Mouse (Mus musculus): ENCODE results near the gene Enpp6. TPM values are rescaled to one million over a fixed set of nuclear protein-coding genes. Genes with fewer than 3 reads are reported as not detected.

Gene Enpp6
- 2.1 and 2.5 TPM in 2 replicates for polyA plus RNA-seq (2014; fragmentation: Nextera tagmentation; extraction: Ambion mirVana)

DNA sequence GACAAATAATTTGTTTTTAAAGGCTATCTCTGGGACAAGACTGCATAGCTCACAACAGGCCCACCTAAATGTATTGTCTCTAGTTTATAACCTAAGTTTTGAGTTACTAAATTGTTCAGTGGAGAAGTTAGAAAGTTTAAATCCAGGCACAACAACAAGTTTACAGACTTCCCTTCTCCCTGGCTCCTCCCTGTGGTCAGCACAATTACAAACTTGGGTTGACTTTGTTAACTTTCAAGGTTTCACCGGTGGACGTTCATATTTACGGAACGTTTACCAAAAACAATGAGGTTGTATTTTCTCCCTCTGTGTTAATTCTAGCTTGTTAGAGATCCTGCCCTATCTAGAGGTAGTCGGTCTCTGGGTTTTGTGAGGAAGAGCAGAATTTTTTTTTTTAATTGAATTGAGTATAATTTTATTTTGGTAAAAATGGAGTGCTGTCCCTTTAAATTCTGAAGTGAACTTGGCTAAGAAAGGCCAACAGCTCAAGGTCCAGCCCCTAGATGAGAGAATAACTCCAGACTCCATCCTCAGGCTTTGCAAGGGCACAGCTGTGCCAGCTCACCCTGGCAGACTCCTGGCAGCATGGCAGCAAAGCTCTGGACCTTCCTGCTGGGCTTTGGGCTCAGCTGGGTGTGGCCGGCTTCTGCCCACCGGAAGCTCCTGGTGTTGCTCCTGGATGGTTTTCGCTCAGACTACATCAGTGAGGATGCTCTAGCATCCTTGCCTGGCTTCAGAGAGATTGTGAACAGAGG lies at the start of gene Enpp6:
Gene Enpp6 (plus strand): TSS at position 502 of the 755 bp plus-strand sequence.
- no peak within 1 kb of the TSS for H3K4me3 ChIP-seq (ENCODE audit: low read depth, low read length)
- no peaks in the 10 kb centered on the region; the same call in 1 of the 2 replicates for H3K4me1 ChIP-seq (ENCODE audit: control insufficient read depth, insufficient read depth, low read length)
- WGBS (ENCODE audit: insufficient replicate concordance) = 86% methylated on average over 8 of the region's 8 CpGs
- no peaks in the 10 kb centered on the region for H3K9me3 ChIP-seq (replicated peaks; ENCODE audit: control insufficient read depth, low read length)
- no peaks in the 10 kb centered on the region for H3K27me3 ChIP-seq (ENCODE audit: control insufficient read depth, insufficient read depth, low read length)
- H3K4me2 ChIP-seq = no peak within 1 kb of the TSS
- H3K9ac ChIP-seq (ENCODE audit: low read depth, low read length) = no peak within 1 kb of the TSS
- ATAC-seq (replicated peaks; ENCODE audit: insufficient number of reproducible peaks, low FRiP score, low TSS enrichment) = no peak
- no peak within 1 kb of the TSS for H3K27ac ChIP-seq (ENCODE audit: low read depth, low read length)
- H3K36me3 ChIP-seq (ENCODE audit: control insufficient read depth, insufficient read depth, low read length) = no peaks in the 10 kb centered on the region

DNA sequence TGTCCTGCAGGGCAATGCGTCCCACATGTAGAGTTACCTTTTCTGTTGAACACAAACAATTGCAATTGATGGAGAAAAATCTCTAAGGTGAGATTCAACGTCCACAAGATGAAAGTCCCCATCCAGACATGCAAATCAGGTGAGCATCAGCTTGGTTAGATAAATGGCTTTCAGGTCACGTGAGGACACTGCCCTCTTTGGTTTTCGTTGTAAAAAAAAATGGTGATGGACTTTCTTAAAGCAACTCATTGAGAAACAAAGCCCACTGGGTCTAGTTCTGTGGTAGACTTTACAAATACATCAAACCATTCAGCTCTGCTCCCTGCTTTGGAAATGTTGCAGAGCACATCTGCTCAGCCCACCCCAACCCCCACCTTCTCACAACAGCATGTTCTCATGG lies 48.5 kb upstream of the Enpp6 start:
- Histone ChIP-seq H3K4me3 (ENCODE audit: low read depth, low read length) (no peak overlapping the region), H3K36me3 (ENCODE audit: control insufficient read depth, insufficient read depth, low read length) (no peaks in the 10 kb centered on the region), H3K27ac (ENCODE audit: low read depth, low read length) (no peak overlapping the region), H3K9ac (ENCODE audit: low read depth, low read length) (no peak overlapping the region), H3K27me3 (ENCODE audit: control insufficient read depth, insufficient read depth, low read length) (no peaks in the 10 kb centered on the region), H3K4me1 (ENCODE audit: control insufficient read depth, insufficient read depth, low read length) (no peaks in the 10 kb centered on the region), H3K9me3 (replicated peaks; ENCODE audit: control insufficient read depth, low read length) (0 out of 2 replicates have a peak, but pooled peaks cover 3% of the 10 kb centered on the region), H3K4me2 (no peak overlapping the region)
- WGBS (ENCODE audit: insufficient replicate concordance) = 79% methylated on average over 4 of the region's 4 CpGs
- no peak for ATAC-seq (replicated peaks; ENCODE audit: insufficient number of reproducible peaks, low FRiP score, low TSS enrichment)

DNA sequence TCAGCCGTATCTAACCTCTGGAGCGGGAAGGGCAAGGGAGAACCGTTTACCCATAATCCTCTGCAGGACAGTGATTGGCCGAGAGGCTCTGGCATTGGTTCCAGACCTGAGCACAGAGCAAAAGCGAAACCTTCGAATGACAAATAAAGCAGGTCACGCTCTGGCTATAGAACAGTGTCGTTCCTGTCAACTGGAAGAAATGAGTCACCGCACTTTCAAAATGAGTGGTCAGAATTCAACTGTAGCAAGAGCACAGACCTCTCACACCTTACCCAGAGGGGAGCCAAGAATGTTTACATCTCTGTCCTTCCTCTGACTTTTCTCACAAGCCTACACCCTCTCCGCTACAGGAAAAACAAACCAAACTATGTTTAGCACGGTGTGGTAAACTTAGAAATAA lies 45.4 kb upstream of the Enpp6 start:
- H3K36me3 ChIP-seq (ENCODE audit: control insufficient read depth, insufficient read depth, low read length) = no peaks in the 10 kb centered on the region
- 0 out of 2 replicates have a peak, but pooled peaks cover 3% of the 10 kb centered on the region for H3K9me3 ChIP-seq (replicated peaks; ENCODE audit: control insufficient read depth, low read length)
- H3K27me3 ChIP-seq (ENCODE audit: control insufficient read depth, insufficient read depth, low read length) = no peaks in the 10 kb centered on the region
- 61% methylated on average over 11 of the region's 11 CpGs for WGBS (ENCODE audit: insufficient replicate concordance)
- no peak for ATAC-seq (replicated peaks; ENCODE audit: insufficient number of reproducible peaks, low FRiP score, low TSS enrichment)
- H3K9ac ChIP-seq (ENCODE audit: low read depth, low read length) = no peak overlapping the region
- 0 out of 2 replicates have a peak overlapping the region, but pooled peaks have one; percentile 11 for H3K4me2 ChIP-seq
- H3K4me3 ChIP-seq (ENCODE audit: low read depth, low read length) = no peak overlapping the region
- H3K27ac ChIP-seq (ENCODE audit: low read depth, low read length) = peak overlapping the region; percentile 10; the same call in 1 of the 2 replicates
- no peaks in the 10 kb centered on the region for H3K4me1 ChIP-seq (ENCODE audit: control insufficient read depth, insufficient read depth, low read length)

DNA sequence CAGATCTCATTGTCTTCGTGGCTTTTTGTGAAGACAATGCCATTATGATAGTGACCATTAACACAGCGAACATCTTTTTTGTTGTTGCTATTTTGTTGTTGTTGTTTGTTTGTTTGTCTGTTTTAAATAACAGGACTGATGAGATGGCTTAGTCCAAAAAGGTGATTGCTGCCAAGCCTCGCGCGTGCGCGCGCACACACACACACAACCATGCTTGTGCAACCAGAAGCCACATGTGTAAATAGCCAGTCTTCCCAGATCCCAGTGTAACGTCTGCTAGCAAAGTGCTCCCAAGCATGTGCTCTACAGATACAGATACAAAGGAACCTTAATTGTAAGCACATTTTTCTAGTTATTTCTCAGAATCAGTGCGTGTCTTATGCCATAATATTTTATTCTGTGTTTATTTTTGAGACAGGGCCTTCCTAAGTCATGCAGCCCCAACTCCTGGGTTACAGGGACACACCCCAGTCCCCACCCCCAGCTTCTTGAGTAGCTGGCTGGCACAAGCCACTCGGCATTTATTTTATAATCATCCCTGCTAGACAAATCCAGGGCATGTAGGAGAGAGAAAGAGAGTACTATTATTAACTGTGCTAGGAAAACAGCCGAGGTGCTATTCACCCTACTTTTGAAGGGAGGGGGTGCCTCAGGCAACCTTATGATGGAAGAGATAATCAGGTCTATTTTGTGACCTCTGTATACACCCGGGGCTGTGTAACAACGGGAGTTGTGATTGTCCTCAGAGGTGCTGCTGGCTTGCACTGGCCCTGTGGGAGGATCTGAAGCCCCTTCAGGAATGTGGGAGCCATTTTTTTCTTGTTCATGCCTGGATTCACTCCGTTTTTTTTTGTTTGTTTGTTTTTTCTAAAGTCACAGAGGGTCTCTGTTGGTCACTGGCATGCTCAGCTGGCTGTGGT lies 44.7 kb upstream of the Enpp6 start:
- ATAC-seq (replicated peaks; ENCODE audit: insufficient number of reproducible peaks, low FRiP score, low TSS enrichment) = no peak
- Histone ChIP-seq H3K27me3 (ENCODE audit: control insufficient read depth, insufficient read depth, low read length) (no peaks in the 10 kb centered on the region), H3K27ac (ENCODE audit: low read depth, low read length) (peak overlapping the region; percentile 10; the same call in 1 of the 2 replicates), H3K4me2 (0 out of 2 replicates have a peak overlapping the region, but pooled peaks have one; percentile 11), H3K36me3 (ENCODE audit: control insufficient read depth, insufficient read depth, low read length) (no peaks in the 10 kb centered on the region), H3K4me3 (ENCODE audit: low read depth, low read length) (no peak overlapping the region), H3K9ac (ENCODE audit: low read depth, low read length) (no peak overlapping the region), H3K9me3 (replicated peaks; ENCODE audit: control insufficient read depth, low read length) (0 out of 2 replicates have a peak, but pooled peaks cover 3% of the 10 kb centered on the region), H3K4me1 (ENCODE audit: control insufficient read depth, insufficient read depth, low read length) (no peaks in the 10 kb centered on the region)
- WGBS (ENCODE audit: insufficient replicate concordance) = 73% methylated on average over 15 of the region's 15 CpGs

DNA sequence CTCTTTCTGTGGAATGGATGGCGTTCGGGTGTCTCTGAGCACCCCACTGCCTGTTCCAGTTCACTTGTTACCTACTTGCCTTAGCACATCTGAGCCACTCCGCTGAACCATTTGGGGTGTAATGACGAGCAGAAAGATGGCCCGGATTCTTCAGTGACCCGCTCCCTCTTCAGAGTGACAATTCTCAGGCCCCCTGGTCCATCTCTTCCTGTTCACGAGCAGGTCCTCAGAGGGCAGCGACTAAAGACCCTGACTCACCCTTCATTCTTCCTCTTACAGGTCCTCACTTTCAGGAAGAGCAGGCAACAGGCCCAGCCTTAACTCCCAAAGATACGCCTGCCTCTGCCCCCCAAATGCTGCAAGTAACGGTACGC lies 44.0 kb upstream of the Enpp6 start:
- Histone ChIP-seq H3K9ac (ENCODE audit: low read depth, low read length) (no peak overlapping the region), H3K36me3 (ENCODE audit: control insufficient read depth, insufficient read depth, low read length) (no peaks in the 10 kb centered on the region), H3K4me2 (no peak overlapping the region), H3K27me3 (ENCODE audit: control insufficient read depth, insufficient read depth, low read length) (no peaks in the 10 kb centered on the region), H3K27ac (ENCODE audit: low read depth, low read length) (no peak overlapping the region), H3K9me3 (replicated peaks; ENCODE audit: control insufficient read depth, low read length) (0 out of 2 replicates have a peak, but pooled peaks cover 3% of the 10 kb centered on the region), H3K4me3 (ENCODE audit: low read depth, low read length) (no peak overlapping the region), H3K4me1 (ENCODE audit: control insufficient read depth, insufficient read depth, low read length) (no peaks in the 10 kb centered on the region)
- WGBS (ENCODE audit: insufficient replicate concordance) = 79% methylated on average over 11 of the region's 11 CpGs
- no peak for ATAC-seq (replicated peaks; ENCODE audit: insufficient number of reproducible peaks, low FRiP score, low TSS enrichment)

DNA sequence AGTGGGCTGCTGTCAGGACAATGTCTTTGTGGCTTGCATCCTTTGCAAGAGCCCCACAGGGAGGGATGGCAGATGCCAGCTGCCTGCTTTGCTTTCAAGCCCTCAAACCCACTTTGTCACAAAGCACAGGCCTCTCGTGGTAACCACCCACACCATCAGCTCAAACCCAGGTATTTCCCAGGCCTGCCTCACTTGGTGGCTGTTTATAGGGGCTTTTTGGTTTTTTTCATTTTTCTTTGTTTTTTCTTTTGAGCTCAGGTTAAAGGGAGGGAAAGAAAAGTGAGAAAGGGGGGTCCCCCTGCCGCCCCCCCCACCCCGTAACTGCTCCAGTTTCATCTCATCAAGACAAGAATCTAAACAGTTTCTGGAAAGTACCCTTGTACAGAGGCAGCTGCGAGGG lies 43.4 kb upstream of the Enpp6 start:
- no peak overlapping the region for H3K27ac ChIP-seq (ENCODE audit: low read depth, low read length)
- no peaks in the 10 kb centered on the region for H3K36me3 ChIP-seq (ENCODE audit: control insufficient read depth, insufficient read depth, low read length)
- 78% methylated on average over 4 of the region's 4 CpGs for WGBS (ENCODE audit: insufficient replicate concordance)
- no peak overlapping the region for H3K9ac ChIP-seq (ENCODE audit: low read depth, low read length)
- ATAC-seq (replicated peaks; ENCODE audit: insufficient number of reproducible peaks, low FRiP score, low TSS enrichment) = no peak
- H3K4me2 ChIP-seq = no peak overlapping the region
- 0 out of 2 replicates have a peak, but pooled peaks cover 3% of the 10 kb centered on the region for H3K9me3 ChIP-seq (replicated peaks; ENCODE audit: control insufficient read depth, low read length)
- no peak overlapping the region for H3K4me3 ChIP-seq (ENCODE audit: low read depth, low read length)
- H3K4me1 ChIP-seq (ENCODE audit: control insufficient read depth, insufficient read depth, low read length) = no peaks in the 10 kb centered on the region
- H3K27me3 ChIP-seq (ENCODE audit: control insufficient read depth, insufficient read depth, low read length) = no peaks in the 10 kb centered on the region

DNA sequence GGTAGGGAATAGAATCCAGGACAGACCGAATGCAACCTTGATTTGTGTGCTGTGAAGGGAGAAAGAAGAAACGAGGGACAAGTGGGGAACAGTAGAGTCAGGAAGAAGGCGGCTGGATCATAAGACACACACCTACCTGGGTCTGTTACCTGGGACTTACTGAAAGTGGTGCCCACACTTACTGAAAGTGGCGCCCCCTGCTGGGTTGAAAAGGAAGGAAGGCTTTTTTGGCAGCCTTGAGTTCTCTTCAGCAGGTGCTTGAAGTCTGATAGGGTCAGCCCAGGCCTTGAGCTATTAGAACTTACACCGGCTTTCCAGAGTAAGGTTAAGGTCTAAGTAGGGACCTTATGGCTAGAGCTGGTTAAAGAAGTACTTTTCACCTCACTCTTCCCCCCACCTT lies 40.5 kb upstream of the Enpp6 start:
- Histone ChIP-seq H3K27ac (ENCODE audit: low read depth, low read length) (no peak overlapping the region), H3K9me3 (replicated peaks; ENCODE audit: control insufficient read depth, low read length) (no peaks in the 10 kb centered on the region), H3K36me3 (ENCODE audit: control insufficient read depth, insufficient read depth, low read length) (no peaks in the 10 kb centered on the region), H3K4me2 (no peak overlapping the region), H3K4me3 (ENCODE audit: low read depth, low read length) (no peak overlapping the region), H3K9ac (ENCODE audit: low read depth, low read length) (no peak overlapping the region), H3K4me1 (ENCODE audit: control insufficient read depth, insufficient read depth, low read length) (no peaks in the 10 kb centered on the region), H3K27me3 (ENCODE audit: control insufficient read depth, insufficient read depth, low read length) (no peaks in the 10 kb centered on the region)
- 66% methylated on average over 5 of the region's 5 CpGs for WGBS (ENCODE audit: insufficient replicate concordance)
- ATAC-seq (replicated peaks; ENCODE audit: insufficient number of reproducible peaks, low FRiP score, low TSS enrichment) = no peak

DNA sequence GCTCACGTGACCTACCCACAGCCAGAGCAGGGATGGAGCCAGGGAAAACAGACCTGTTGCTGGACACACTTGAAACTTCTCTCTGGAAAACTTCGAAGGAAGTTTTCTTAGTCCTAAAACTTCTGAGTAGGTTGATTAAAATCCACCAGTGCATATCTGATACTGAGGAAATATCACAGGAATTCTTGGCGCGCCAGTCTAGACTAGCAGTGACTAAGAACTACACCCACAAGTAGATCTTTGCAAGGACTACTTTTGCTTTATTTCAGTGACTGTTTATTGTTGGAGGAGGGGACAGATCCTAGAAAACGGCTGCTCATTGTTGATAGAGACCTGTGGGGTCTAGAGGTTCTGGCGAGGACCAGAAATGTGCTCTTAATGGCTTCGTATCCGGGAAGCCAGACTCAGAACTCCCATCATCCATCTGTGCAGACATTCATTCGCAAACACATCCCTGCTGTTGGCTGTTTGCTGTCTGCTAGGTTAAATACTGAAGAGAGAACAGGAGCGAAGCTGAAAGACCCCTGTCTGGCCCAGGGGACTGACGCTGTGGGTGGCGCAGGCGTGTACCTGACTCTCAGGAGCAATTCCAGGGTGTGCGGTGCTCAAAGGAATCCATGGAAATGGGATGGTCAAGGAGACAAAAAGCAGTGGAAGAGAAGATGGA lies 38.5 kb upstream of the Enpp6 start:
- Histone ChIP-seq H3K9me3 (replicated peaks; ENCODE audit: control insufficient read depth, low read length) (no peaks in the 10 kb centered on the region), H3K4me3 (ENCODE audit: low read depth, low read length) (no peak overlapping the region), H3K27me3 (ENCODE audit: control insufficient read depth, insufficient read depth, low read length) (no peaks in the 10 kb centered on the region), H3K9ac (ENCODE audit: low read depth, low read length) (no peak overlapping the region), H3K27ac (ENCODE audit: low read depth, low read length) (no peak overlapping the region), H3K4me1 (ENCODE audit: control insufficient read depth, insufficient read depth, low read length) (no peaks in the 10 kb centered on the region), H3K36me3 (ENCODE audit: control insufficient read depth, insufficient read depth, low read length) (no peaks in the 10 kb centered on the region), H3K4me2 (no peak overlapping the region)
- ATAC-seq (replicated peaks; ENCODE audit: insufficient number of reproducible peaks, low FRiP score, low TSS enrichment) = no peak
- 75% methylated on average over 14 of the region's 14 CpGs for WGBS (ENCODE audit: insufficient replicate concordance)

Data from heart, embryonic 11.5 days (tissue).